Mouse (Mus musculus) kidney, adult 2 months (tissue): ENCODE measurements at regions not wholly inside any gene's neighbourhood (a gene's known extent, or its start where the extent isn't known, plus 50 kb on each side); places are given as distances from the start of the nearest gene placed in this dataset.

Experiments used
- DNase-seq: peaks from one replicate; pipeline ENCODE4 v3.0.0; 2021
- H3K27ac ChIP-seq: fragments of 200-500 bp; 2 replicates; pipeline ENCODE4 v1.5.1; 2012; ENCODE audit warnings: low read depth, low read length, control low read depth, inconsistent platforms; ENCODE audit not compliant: insufficient read depth
- H3K27me3 ChIP-seq: fragments of 200-500 bp; replicated peaks from 2 replicates; pipeline ENCODE4 v1.6.1; 2012; ENCODE audit warnings: mild to moderate bottlenecking, moderate library complexity, low read length, inconsistent platforms; ENCODE audit not compliant: control insufficient read depth, insufficient read depth
- H3K36me3 ChIP-seq: fragments of 200-500 bp; 2 replicates; pipeline ENCODE4 v1.6.1; 2012; ENCODE audit warnings: mild to moderate bottlenecking, moderate library complexity, low read length, inconsistent platforms; ENCODE audit not compliant: control insufficient read depth, insufficient read depth
- H3K4me1 ChIP-seq: fragments of 200-500 bp; 2 replicates; pipeline ENCODE4 v1.6.1; 2011; ENCODE audit warnings: low read length; ENCODE audit not compliant: control insufficient read depth, insufficient read depth
- H3K4me3 ChIP-seq: fragments of 200-500 bp; 2 replicates; pipeline ENCODE4 v1.5.1; 2011; ENCODE audit warnings: mild to moderate bottlenecking, low read depth, low read length, control low read depth; ENCODE audit not compliant: insufficient read depth
- CTCF ChIP-seq: fragments of 200-500 bp; conservative IDR thresholded peaks from 2 replicates; pipeline ENCODE4 v1.5.1; 2011; ENCODE audit warnings: low read depth, mild to moderate bottlenecking, control low read depth, low read length, moderate library complexity, mixed read lengths; ENCODE audit not compliant: insufficient read depth, insufficient read length
- POLR2A ChIP-seq: fragments of 200-500 bp; IDR thresholded peaks from one replicate; pipeline ENCODE4 v1.6.1; 2011; ENCODE audit warnings: low read depth, low read length, control low read depth
- WGBS: fragments of 180-500 bp; shearing (Covaris S2); methylation state at CpG from one replicate; pipeline ENCODE4 v1.1.7; 2018; 5-methylcytosine and 5-hydroxymethylcytosine counted together

- no peak overlapping the region for H3K4me3 ChIP-seq
- H3K27me3 ChIP-seq = no peaks in the 10 kb centered on the region
- no peaks in the 10 kb centered on the region for H3K4me1 ChIP-seq
- no peak for DNase-seq
- TF ChIP-seq POLR2A = no peak
- TF ChIP-seq CTCF = no peak
- H3K27ac ChIP-seq = no peak overlapping the region
- H3K36me3 ChIP-seq = no peaks in the 10 kb centered on the region
- WGBS = 42% methylated on average over 2 of the region's 2 CpGs
Measured at GRCm38 (mm10) chr10:60973615-60974014, 115.5 kb upstream of the Pcbd1 start.

DNA sequence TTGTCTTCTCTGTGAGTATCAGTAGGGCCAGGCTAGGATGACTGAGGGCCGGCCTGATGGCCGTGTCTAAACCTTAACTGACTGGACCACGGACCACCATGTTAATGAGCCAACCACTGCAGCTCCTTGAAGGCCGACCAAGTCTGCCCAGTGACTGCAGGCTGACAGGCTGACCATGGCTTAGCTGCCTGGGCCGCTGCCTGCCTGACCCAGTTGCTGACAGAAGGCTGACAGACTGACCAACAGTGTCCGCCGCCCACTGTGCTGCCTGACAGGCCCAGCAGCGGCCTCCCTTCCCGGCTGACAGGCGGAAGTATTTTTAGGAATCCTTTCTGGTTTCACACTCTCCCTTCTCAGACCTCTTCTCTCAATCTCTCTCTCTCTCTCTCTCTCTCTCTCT, 124.3 kb upstream of the Pcbd1 start:
- no peaks in the 10 kb centered on the region for H3K4me1 ChIP-seq
- no peak for TF ChIP-seq POLR2A
- no peak for TF ChIP-seq CTCF
- DNase-seq = no peak
- H3K36me3 ChIP-seq = no peaks in the 10 kb centered on the region
- no peak overlapping the region for H3K27ac ChIP-seq
- H3K27me3 ChIP-seq = no peaks in the 10 kb centered on the region
- H3K4me3 ChIP-seq = no peak overlapping the region
- WGBS = 79% methylated on average over 10 of the region's 10 CpGs

- TF ChIP-seq CTCF = no peak
- no peak for TF ChIP-seq POLR2A
- Histone ChIP-seq H3K27ac (no peak overlapping the region), H3K36me3 (no peaks in the 10 kb centered on the region), H3K27me3 (no peaks in the 10 kb centered on the region), H3K4me1 (no peaks in the 10 kb centered on the region), H3K4me3 (no peak overlapping the region)
- DNase-seq = peak; percentile 16
- 27% methylated on average over 17 of the region's 17 CpGs for WGBS
Measured at GRCm38 (mm10) chr10:60957820-60958233, 126.4 kb upstream of the Unc5b start.

DNA sequence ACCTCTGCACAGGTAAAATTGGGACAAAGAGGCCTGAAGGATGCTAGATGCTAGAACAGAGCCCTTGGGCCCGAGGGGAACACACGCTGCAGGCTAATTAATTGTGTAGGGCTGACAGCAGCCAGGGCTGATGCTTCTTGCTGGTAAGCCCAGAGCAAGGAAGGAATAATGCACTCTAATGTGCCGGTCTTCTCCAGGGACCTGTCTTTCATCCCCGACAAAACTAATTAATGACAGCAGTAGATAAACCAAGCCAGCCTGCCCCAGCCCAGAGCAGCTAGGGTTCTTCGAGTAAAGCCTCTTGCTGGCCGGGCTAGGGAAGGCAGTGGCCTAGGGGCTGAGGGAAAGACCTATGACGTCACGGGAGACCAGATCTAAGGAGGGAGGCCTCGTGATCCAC, 124.1 kb upstream of the Unc5b start:
- no peaks in the 10 kb centered on the region for H3K27me3 ChIP-seq
- WGBS = 68% methylated on average over 9 of the region's 9 CpGs
- no peak overlapping the region for H3K27ac ChIP-seq
- H3K4me3 ChIP-seq = no peak overlapping the region
- no peak for DNase-seq
- no peaks in the 10 kb centered on the region for H3K36me3 ChIP-seq
- no peaks in the 10 kb centered on the region for H3K4me1 ChIP-seq
- TF ChIP-seq CTCF (no peak), POLR2A (no peak)

- Histone ChIP-seq H3K36me3 (no peaks in the 10 kb centered on the region), H3K4me3 (no peak overlapping the region), H3K27ac (no peak overlapping the region), H3K4me1 (no peaks in the 10 kb centered on the region), H3K27me3 (no peaks in the 10 kb centered on the region)
- DNase-seq = no peak
- no peak for TF ChIP-seq CTCF
- TF ChIP-seq POLR2A = no peak
- 36% methylated on average over 7 of the region's 7 CpGs for WGBS
Measured at GRCm38 (mm10) chr10:60952495-60952894, 121.1 kb upstream of the Unc5b start.

GRCm38 (mm10) chr10:60948983-60949677, 117.7 kb upstream of the Unc5b start:
- Histone ChIP-seq H3K27me3 (no peaks in the 10 kb centered on the region), H3K27ac (peak overlapping the region; percentile 10; the same call in 1 of the 2 replicates), H3K36me3 (no peaks in the 10 kb centered on the region), H3K4me3 (no peak overlapping the region), H3K4me1 (no peaks in the 10 kb centered on the region)
- WGBS = 35% methylated on average over 7 of the region's 7 CpGs
- no peak for TF ChIP-seq POLR2A
- no peak for TF ChIP-seq CTCF
- peak; percentile 17 for DNase-seq

- H3K27ac ChIP-seq = no peak overlapping the region
- WGBS = 78% methylated on average over 6 of the region's 6 CpGs
- no peaks in the 10 kb centered on the region for H3K27me3 ChIP-seq
- no peaks in the 10 kb centered on the region for H3K36me3 ChIP-seq
- no peaks in the 10 kb centered on the region for H3K4me1 ChIP-seq
- no peak overlapping the region for H3K4me3 ChIP-seq
- DNase-seq = no peak
- TF ChIP-seq POLR2A (no peak), CTCF (no peak)
Measured at GRCm38 (mm10) chr10:60943074-60943473, 111.7 kb upstream of the Unc5b start.
